Mouse (Mus musculus): ENCODE data around the gene Tdpoz4. TPM values are rescaled to one million over a fixed set of nuclear protein-coding genes. Genes with fewer than 3 reads are reported as not detected.
"Not testable (repeated sequence)": the region's sequence is repeated elsewhere in the genome, so short reads cannot be mapped to it uniquely, and the experiment has no call there.

The Tdpoz4 gene
- not detected in 2 replicates for polyA plus RNA-seq (2015; fragmentation: Nextera tagmentation; extraction: Ambion mirVana)

- H3K9me3 ChIP-seq; H3K4me1 ChIP-seq; H3K4me2 ChIP-seq; H3K9ac ChIP-seq; H3K4me3 ChIP-seq; H3K36me3 ChIP-seq; H3K27ac ChIP-seq (replicated peaks); ATAC-seq (ENCODE audit: extremely low read depth, insufficient number of reproducible peaks, low FRiP score, low TSS enrichment); H3K27me3 ChIP-seq (replicated peaks): not testable (repeated sequence)
Measured at GRCm38 (mm10) chr3:93796098-93796497, at the start of gene Tdpoz4. Gene Tdpoz4, plus strand, starts transcription at chr3:93796398.

- not testable (repeated sequence) for H3K9me3 ChIP-seq; H3K27ac ChIP-seq (replicated peaks); H3K4me2 ChIP-seq; H3K27me3 ChIP-seq (replicated peaks); H3K9ac ChIP-seq; H3K4me1 ChIP-seq; H3K4me3 ChIP-seq; H3K36me3 ChIP-seq; ATAC-seq (ENCODE audit: extremely low read depth, insufficient number of reproducible peaks, low FRiP score, low TSS enrichment)
- WGBS = 82% methylated on average over 18 of the region's 18 CpGs
Measured at GRCm38 (mm10) chr3:93754022-93754421, 42.2 kb upstream of the Tdpoz4 start.

- not testable (repeated sequence) for ATAC-seq (ENCODE audit: extremely low read depth, insufficient number of reproducible peaks, low FRiP score, low TSS enrichment); H3K4me3 ChIP-seq; H3K27ac ChIP-seq (replicated peaks); H3K9me3 ChIP-seq; H3K4me2 ChIP-seq; H3K9ac ChIP-seq; H3K4me1 ChIP-seq; H3K36me3 ChIP-seq; H3K27me3 ChIP-seq (replicated peaks)
- WGBS = 77% methylated on average over 1 of the region's 1 CpGs
Measured at GRCm38 (mm10) chr3:93772700-93773099, 23.5 kb upstream of the Tdpoz4 start, which contains the start of gene Gm5773. Gene Gm5773, plus strand, starts transcription at chr3:93773000.

- not testable (repeated sequence) for H3K36me3 ChIP-seq; H3K27me3 ChIP-seq (replicated peaks); H3K4me1 ChIP-seq; H3K4me3 ChIP-seq; H3K9ac ChIP-seq; ATAC-seq (ENCODE audit: extremely low read depth, insufficient number of reproducible peaks, low FRiP score, low TSS enrichment); H3K9me3 ChIP-seq; H3K4me2 ChIP-seq; H3K27ac ChIP-seq (replicated peaks)
Measured at GRCm38 (mm10) chr3:93813341-93813740, 17.1 kb downstream of the Tdpoz4 start.

GRCm38 (mm10) chr3:93825720-93826119, 29.5 kb downstream of the Tdpoz4 start, which contains the start of gene Tdpoz3:
Gene Tdpoz3, plus strand, starts transcription at chr3:93826020.
- H3K36me3 ChIP-seq; ATAC-seq (ENCODE audit: extremely low read depth, insufficient number of reproducible peaks, low FRiP score, low TSS enrichment); H3K9me3 ChIP-seq; H3K4me3 ChIP-seq; H3K4me2 ChIP-seq; H3K27ac ChIP-seq (replicated peaks); H3K27me3 ChIP-seq (replicated peaks); H3K9ac ChIP-seq; H3K4me1 ChIP-seq: not testable (repeated sequence)
- WGBS = 65% methylated on average over 1 of the region's 1 CpGs

Other genes with a start within 250 kb of the Tdpoz4 start
- gene S100a10, start 241.3 kb upstream of the Tdpoz4 start, polyA plus RNA-seq (2015; fragmentation: Nextera tagmentation; extraction: Ambion mirVana) = 197 and 200 TPM in 2 replicates
- not detected in 2 replicates for gene Tdpoz2, start 143.7 kb upstream of the Tdpoz4 start, polyA plus RNA-seq (2015; fragmentation: Nextera tagmentation; extraction: Ambion mirVana)
- not detected in 2 replicates for gene Tdpoz1, start 120.1 kb upstream of the Tdpoz4 start, polyA plus RNA-seq (2015; fragmentation: Nextera tagmentation; extraction: Ambion mirVana)
- gene Gm37596, start 103.3 kb upstream of the Tdpoz4 start, polyA plus RNA-seq (2015; fragmentation: Nextera tagmentation; extraction: Ambion mirVana) = not detected in 2 replicates
- not detected in 2 replicates for gene Gm5773, start 23.4 kb upstream of the Tdpoz4 start, polyA plus RNA-seq (2015; fragmentation: Nextera tagmentation; extraction: Ambion mirVana)
- not detected in 2 replicates for gene Tdpoz3, start 29.6 kb downstream of the Tdpoz4 start, polyA plus RNA-seq (2015; fragmentation: Nextera tagmentation; extraction: Ambion mirVana)
- not detected in 2 replicates for gene Gm9117, start 147.1 kb downstream of the Tdpoz4 start, polyA plus RNA-seq (2015; fragmentation: Nextera tagmentation; extraction: Ambion mirVana)
- gene Tdpoz5, start 164.9 kb downstream of the Tdpoz4 start, polyA plus RNA-seq (2015; fragmentation: Nextera tagmentation; extraction: Ambion mirVana) = not detected in 2 replicates